Mouse (Mus musculus) heart, embryonic 11.5 days (tissue): ENCODE results near the gene Slc25a16. TPM values are rescaled to one million over a fixed set of nuclear protein-coding genes. Genes with fewer than 3 reads are reported as not detected.
A peak's percentile ranks its signal among the peaks of the same experiment; 100 is the strongest.

Source experiments
- ATAC-seq: fragments of 200-750 bp; cut with Nextera tagmentation; replicated peaks from 2 replicates; pipeline ENCODE4 v1.8.0; 2017; ENCODE audit warnings: moderate library complexity; ENCODE audit not compliant: insufficient number of reproducible peaks, low FRiP score, low TSS enrichment
- H3K27ac ChIP-seq: fragments of 300-500 bp; sonication (generic); 2 replicates; pipeline ENCODE4 v1.5.1; 2014; ENCODE audit warnings: mild to moderate bottlenecking, low read depth, low read length
- H3K27me3 ChIP-seq: fragments of 300-500 bp; sonication (generic); 2 replicates; pipeline ENCODE4 v1.6.1; 2014; ENCODE audit warnings: mild to moderate bottlenecking, low read length, mixed read lengths; ENCODE audit not compliant: control insufficient read depth, insufficient read depth
- H3K36me3 ChIP-seq: fragments of 300-500 bp; sonication (generic); 2 replicates; pipeline ENCODE4 v1.6.1; 2014; ENCODE audit warnings: mild to moderate bottlenecking, low read length, moderate library complexity, mixed read lengths; ENCODE audit not compliant: control insufficient read depth, insufficient read depth
- H3K4me1 ChIP-seq: fragments of 300-500 bp; sonication (generic); 2 replicates; pipeline ENCODE4 v1.6.1; 2014; ENCODE audit warnings: low read length; ENCODE audit not compliant: control insufficient read depth, insufficient read depth
- H3K4me2 ChIP-seq: fragments of 300-500 bp; sonication (generic); 2 replicates; pipeline ENCODE4 v1.6.1; 2014; ENCODE audit warnings: mild to moderate bottlenecking, moderate library complexity
- H3K4me3 ChIP-seq: fragments of 300-500 bp; sonication (generic); 2 replicates; pipeline ENCODE4 v1.5.1; 2014; ENCODE audit warnings: low read depth, low read length
- H3K9ac ChIP-seq: fragments of 300-500 bp; sonication (generic); 2 replicates; pipeline ENCODE4 v1.6.1; 2014; ENCODE audit warnings: mild to moderate bottlenecking, low read depth, low read length, moderate library complexity
- H3K9me3 ChIP-seq: fragments of 300-500 bp; sonication (generic); replicated peaks from 2 replicates; pipeline ENCODE4 v1.6.1; 2016; ENCODE audit warnings: low read length; ENCODE audit not compliant: control insufficient read depth
- WGBS: fragments of 180-500 bp; shearing (Covaris S2); extraction: QIAGEN DNeasy Blood & Tissue Kit; methylation state at CpG from one replicate; pipeline ENCODE4 v1.1.7; 2014; ENCODE audit not compliant: insufficient replicate concordance; 5-methylcytosine and 5-hydroxymethylcytosine counted together
- polyA plus RNA-seq: library from polyadenylated mRNA; unstranded; fragments of >200 nt; fragmentation: Nextera tagmentation; extraction: Ambion mirVana; gene quantifications from 2 replicates; pipeline ENCODE4 v1.2.1, GENCODE M21; 2014

The Slc25a16 gene
- polyA plus RNA-seq, 1 experiment from 2014 or later, result 12.0 TPM

GRCm38 (mm10) chr10:62918985-62919384 lies 1.4 kb upstream of the Slc25a16 start:
- no peak for ATAC-seq

DNA sequence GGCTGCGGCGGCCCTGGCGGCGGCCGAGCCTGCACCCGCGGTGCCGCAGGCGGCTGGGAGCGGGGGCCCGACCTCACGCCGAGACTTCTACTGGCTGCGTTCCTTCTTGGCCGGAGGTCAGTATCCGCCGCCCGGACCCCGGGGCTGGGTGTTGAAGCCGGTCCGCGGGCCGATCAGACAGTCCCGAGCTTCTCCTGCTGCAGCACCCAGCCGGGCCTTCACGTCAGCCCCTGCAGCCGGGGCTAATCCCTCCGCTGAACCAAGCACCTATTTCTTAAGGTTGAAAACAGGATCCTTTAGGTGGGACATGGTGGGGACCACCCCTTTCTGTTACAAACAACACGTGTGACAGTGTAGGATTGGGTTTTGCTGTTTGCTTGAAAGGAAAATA lies 328 bp downstream of the Slc25a16 start:
- Histone ChIP-seq H3K27me3 (no peaks in the 10 kb centered on the region), H3K9ac (peak overlapping the region; percentile 94), H3K4me1 (0 out of 2 replicates have a peak, but pooled peaks cover 2% of the 10 kb centered on the region), H3K27ac (peak overlapping the region; percentile 72), H3K9me3 (no peaks in the 10 kb centered on the region), H3K36me3 (no peaks in the 10 kb centered on the region), H3K4me3 (peak overlapping the region; percentile 82), H3K4me2 (peak overlapping the region; percentile 89)
- WGBS, result 0% methylated on average over 29 of the region's 29 CpGs
- ATAC-seq, result peak; percentile 66

More at GRCm38 (mm10) chr10:62918985-62919384, 1.4 kb upstream of the Slc25a16 start:
- Histone ChIP-seq H3K4me1 (0 out of 2 replicates have a peak, but pooled peaks cover 2% of the 10 kb centered on the region), H3K4me2 (no peak overlapping the region), H3K27ac (no peak overlapping the region), H3K9ac (no peak overlapping the region), H3K9me3 (no peaks in the 10 kb centered on the region), H3K27me3 (no peaks in the 10 kb centered on the region), H3K36me3 (no peaks in the 10 kb centered on the region), H3K4me3 (no peak overlapping the region)
- WGBS, result 66% methylated on average over 3 of the region's 3 CpGs

- Histone ChIP-seq H3K9me3 (no peaks in the 10 kb centered on the region), H3K9ac (no peak overlapping the region), H3K4me3 (no peak overlapping the region), H3K4me2 (no peak overlapping the region), H3K4me1 (0 out of 2 replicates have a peak, but pooled peaks cover 2% of the 10 kb centered on the region), H3K27me3 (no peaks in the 10 kb centered on the region), H3K36me3 (peaks cover 9% of the 10 kb centered on the region), H3K27ac (no peak overlapping the region)
- ATAC-seq, result no peak
- WGBS, result 84% methylated on average over 4 of the region's 4 CpGs
These were observed 3.7 kb downstream of the Slc25a16 start for GRCm38 (mm10) chr10:62924096-62924635.

- ATAC-seq, result no peak
- Histone ChIP-seq H3K36me3 (peaks cover 12% of the 10 kb centered on the region), H3K4me3 (no peak overlapping the region), H3K9me3 (no peaks in the 10 kb centered on the region), H3K4me2 (no peak overlapping the region), H3K9ac (no peak overlapping the region), H3K27me3 (no peaks in the 10 kb centered on the region), H3K4me1 (no peaks in the 10 kb centered on the region), H3K27ac (no peak overlapping the region)
- WGBS, result 86% methylated on average over 1 of the region's 1 CpGs
These were observed 11.9 kb downstream of the Slc25a16 start for GRCm38 (mm10) chr10:62932381-62932780.

DNA sequence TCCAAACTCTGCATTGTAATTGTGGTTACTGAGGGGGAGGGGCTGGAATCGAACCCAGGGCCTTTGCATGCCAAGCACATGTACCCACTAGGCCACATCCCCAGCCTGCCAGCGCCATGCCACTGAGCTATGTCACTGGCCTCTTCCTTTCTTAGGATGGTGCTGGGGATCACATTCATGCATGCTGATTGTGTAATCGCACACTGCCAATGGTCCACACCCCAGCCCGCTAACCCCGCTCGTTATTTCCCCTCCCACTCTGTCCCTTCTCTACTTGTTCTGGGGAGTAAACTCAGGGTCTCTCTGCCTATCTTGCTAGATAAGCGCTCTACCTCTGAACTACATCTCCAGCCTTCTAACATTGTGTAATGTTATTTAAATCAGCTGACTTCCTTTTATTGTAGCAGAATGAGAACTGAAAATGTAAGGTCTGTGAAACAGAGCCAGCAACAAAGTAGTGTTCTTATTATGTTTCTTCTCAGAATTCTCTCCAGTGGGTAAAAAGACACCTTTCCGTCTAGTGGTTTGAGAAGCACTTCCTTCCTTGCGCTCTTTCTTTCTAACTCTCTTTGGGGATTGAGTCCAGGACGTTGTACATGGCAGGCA lies 24.6 kb downstream of the Slc25a16 start:
- H3K4me1 ChIP-seq, result peaks cover 4% of the 10 kb centered on the region; the same call in 1 of the 2 replicates
- no peak overlapping the region for H3K27ac ChIP-seq
- no peak overlapping the region for H3K4me2 ChIP-seq
- no peaks in the 10 kb centered on the region for H3K9me3 ChIP-seq
- no peak overlapping the region for H3K4me3 ChIP-seq
- ATAC-seq, result no peak
- no peaks in the 10 kb centered on the region for H3K27me3 ChIP-seq
- 78% methylated on average over 10 of the region's 10 CpGs for WGBS
- no peak overlapping the region for H3K9ac ChIP-seq
- 0 out of 2 replicates have a peak, but pooled peaks cover 7% of the 10 kb centered on the region for H3K36me3 ChIP-seq

GRCm38 (mm10) chr10:62946738-62947471 lies 26.5 kb downstream of the Slc25a16 start, which contains the start of gene Dna2:
Gene Dna2, plus strand, starts transcription at chr10:62947026.
- H3K9ac ChIP-seq, result peak within 1 kb of the TSS; percentile 91
- H3K27ac ChIP-seq, result peak within 1 kb of the TSS; percentile 94
- peak within 1 kb of the TSS; percentile 79 for H3K4me3 ChIP-seq
- no peaks in the 10 kb centered on the region for H3K27me3 ChIP-seq
- H3K4me2 ChIP-seq, result peak within 1 kb of the TSS; percentile 77
- ATAC-seq, result peak; percentile 86
- no peaks in the 10 kb centered on the region for H3K9me3 ChIP-seq
- H3K4me1 ChIP-seq, result peaks cover 4% of the 10 kb centered on the region; the same call in 1 of the 2 replicates
- 1% methylated on average over 67 of the region's 68 CpGs for WGBS
- H3K36me3 ChIP-seq, result peaks cover 10% of the 10 kb centered on the region; the same call in 1 of the 2 replicates

DNA sequence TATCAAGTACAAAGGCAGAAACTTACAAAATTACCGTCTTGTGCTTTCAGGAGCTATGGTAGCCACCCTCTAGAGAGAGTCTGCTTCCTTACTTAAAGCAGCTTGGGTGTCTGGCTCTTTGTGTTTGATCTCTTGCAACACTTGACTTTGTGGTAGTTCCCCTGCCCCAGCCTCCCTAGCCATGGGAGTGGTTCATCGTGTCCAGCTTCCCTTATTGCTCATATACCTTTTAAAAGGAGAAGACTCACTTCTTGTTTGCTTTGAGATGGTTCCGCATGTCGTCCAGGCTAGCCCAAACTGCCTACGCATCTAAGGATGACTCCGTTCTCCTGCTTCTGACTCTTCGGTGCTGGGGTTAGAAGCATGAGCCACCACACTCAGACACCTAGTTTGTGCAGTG lies 28.1 kb downstream of the Slc25a16 start:
- Histone ChIP-seq H3K9me3 (no peaks in the 10 kb centered on the region), H3K4me2 (no peak overlapping the region), H3K9ac (no peak overlapping the region), H3K27me3 (no peaks in the 10 kb centered on the region), H3K4me3 (no peak overlapping the region), H3K36me3 (peaks cover 5% of the 10 kb centered on the region; the same call in 1 of the 2 replicates), H3K27ac (no peak overlapping the region), H3K4me1 (peaks cover 4% of the 10 kb centered on the region; the same call in 1 of the 2 replicates)
- no peak for ATAC-seq
- 96% methylated on average over 7 of the region's 7 CpGs for WGBS

DNA sequence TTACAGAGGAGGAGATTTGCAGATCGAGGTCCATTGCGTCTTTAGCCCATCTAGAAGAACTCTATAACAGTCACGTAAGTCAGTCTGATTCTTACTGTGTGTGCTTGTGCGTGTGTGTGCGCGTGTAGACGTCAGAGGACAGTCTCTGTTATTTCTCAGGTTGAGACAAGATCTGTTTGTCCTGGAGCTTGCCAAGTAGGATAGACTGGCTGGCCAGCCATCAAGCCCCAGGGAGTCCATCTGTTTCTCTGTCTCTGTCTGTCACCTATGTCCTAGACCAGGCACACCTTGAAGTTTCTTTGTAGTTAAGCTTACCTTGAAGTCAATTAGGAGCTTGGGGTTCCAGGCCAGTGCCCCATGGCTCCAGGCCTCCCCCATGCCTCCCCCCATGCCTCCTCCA lies 43.5 kb downstream of the Slc25a16 start:
- Histone ChIP-seq H3K4me1 (no peaks in the 10 kb centered on the region), H3K36me3 (peaks cover 38% of the 10 kb centered on the region), H3K4me2 (no peak overlapping the region), H3K9ac (no peak overlapping the region), H3K4me3 (no peak overlapping the region), H3K27me3 (no peaks in the 10 kb centered on the region), H3K9me3 (no peaks in the 10 kb centered on the region), H3K27ac (no peak overlapping the region)
- no peak for ATAC-seq
- WGBS, result 95% methylated on average over 7 of the region's 7 CpGs
